Mouse (Mus musculus) urinary bladder, postnatal 10 days (tissue): ENCODE data around the gene Cbl.

Experiments
- DNase-seq: peaks from one replicate; pipeline ENCODE4 v3.0.0; 2022; ENCODE audit warnings: low spot score

Gene Cbl

GRCm38 (mm10) chr9:44178811-44179210 lies 55.0 kb downstream of the Cbl start:
- no peak for DNase-seq

- no peak for DNase-seq
Observed at GRCm38 (mm10) chr9:44178389-44178788, 55.5 kb downstream of the Cbl start.

GRCm38 (mm10) chr9:44177405-44177804 lies 56.4 kb downstream of the Cbl start:
- DNase-seq: no peak

GRCm38 (mm10) chr9:44175957-44176356 lies 57.9 kb downstream of the Cbl start:
- no peak for DNase-seq

GRCm38 (mm10) chr9:44175556-44175955 lies 58.3 kb downstream of the Cbl start:
- no peak for DNase-seq

GRCm38 (mm10) chr9:44170691-44171151 lies 63.1 kb downstream of the Cbl start:
- DNase-seq: no peak

- DNase-seq: no peak
Observed at GRCm38 (mm10) chr9:44168931-44169330, 64.9 kb downstream of the Cbl start.

- no peak for DNase-seq
Observed at GRCm38 (mm10) chr9:44159886-44160285, 74.0 kb downstream of the Cbl start.

- no peak for DNase-seq
Observed at GRCm38 (mm10) chr9:44147290-44147689, 86.6 kb downstream of the Cbl start.

- no peak for DNase-seq
Observed at GRCm38 (mm10) chr9:44144718-44145060, 89.2 kb downstream of the Cbl start.

GRCm38 (mm10) chr9:44144023-44144717 lies 89.7 kb downstream of the Cbl start:
- DNase-seq: no peak

GRCm38 (mm10) chr9:44143421-44143820 lies 90.4 kb downstream of the Cbl start:
- no peak for DNase-seq

GRCm38 (mm10) chr9:44141951-44142350 lies 91.9 kb downstream of the Cbl start:
- DNase-seq: no peak

- DNase-seq: no peak
Observed at GRCm38 (mm10) chr9:44137846-44138245, 96.0 kb downstream of the Cbl start.

- no peak for DNase-seq
Observed at GRCm38 (mm10) chr9:44135731-44136411, 98.0 kb downstream of the Cbl start.

- DNase-seq: no peak
Observed at GRCm38 (mm10) chr9:44134851-44135730, 98.8 kb downstream of the Cbl start.

- no peak for DNase-seq
Observed at GRCm38 (mm10) chr9:44134101-44134850, 99.6 kb downstream of the Cbl start, which contains the start of gene Mcam. Gene Mcam (plus strand): TSS chr9:44134469.

- no peak for DNase-seq
Observed at GRCm38 (mm10) chr9:44133287-44133686, 100.6 kb downstream of the Cbl start.

- no peak for DNase-seq
Observed at GRCm38 (mm10) chr9:44132200-44132599, 101.6 kb downstream of the Cbl start.

- DNase-seq: no peak
Observed at GRCm38 (mm10) chr9:44131276-44131590, 102.6 kb downstream of the Cbl start.

GRCm38 (mm10) chr9:44130581-44131275 lies 103.1 kb downstream of the Cbl start:
- DNase-seq: no peak
